Mouse (Mus musculus) brain, adult 10 weeks (tissue): ENCODE data around the gene Gm28919. TPM values are rescaled to one million over a fixed set of nuclear protein-coding genes. Genes with fewer than 3 reads are reported as not detected.

Experiments
- polyA plus RNA-seq: library from polyadenylated mRNA; stranded (reverse); fragments of 350-450 nt; fragmentation: Illumina TruSeq; extraction: RNeasy Lipid Tissue Mini Kit (QIAGEN cat#74804); gene quantifications from one replicate; pipeline ENCODE4 v1.2.3, GENCODE M21; 2015; ENCODE audit warnings: low read depth, low replicate concordance

The Gm28919 gene
- not detected for polyA plus RNA-seq

DNA sequence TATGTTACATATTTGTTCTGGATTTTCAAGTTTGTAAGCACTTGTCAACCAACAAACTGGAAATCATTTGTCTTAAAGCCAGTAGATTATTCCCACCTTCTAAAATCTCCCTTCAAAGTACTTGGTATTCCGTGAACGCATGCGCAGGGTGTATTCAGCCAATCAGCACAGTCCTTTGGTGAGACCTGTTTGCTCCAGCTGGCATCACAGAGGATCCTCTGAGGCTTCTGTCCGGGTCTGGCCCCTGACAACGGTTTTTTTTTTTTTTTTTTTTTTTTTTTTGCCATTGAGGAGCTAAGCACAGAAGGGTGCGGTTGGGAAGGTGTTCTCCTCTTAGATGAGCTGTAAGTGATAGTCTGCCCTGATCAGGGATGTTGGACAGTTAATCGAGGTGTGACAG lies at the start of gene Gm28919:
Gm28919 (plus strand) TSS at position 301 of the 400 bp plus-strand sequence.

Other genes with a start within 250 kb of the Gm28919 start
- not detected for gene Gm21719, start 99.3 kb downstream of the Gm28919 start, polyA plus RNA-seq